Mouse (Mus musculus) lung, postnatal 0 days (tissue): ENCODE measurements around the gene Fhl2. TPM values are rescaled to one million over a fixed set of nuclear protein-coding genes. Genes with fewer than 3 reads are reported as not detected.

Source experiments
- ATAC-seq: fragments of 200-750 bp; cut with Nextera tagmentation; 2 replicates; pipeline ENCODE4 v1.8.0; 2017; ENCODE audit warnings: moderate library complexity
- DNase-seq: peaks from one replicate; pipeline ENCODE4 v3.0.0-alpha.2; 2016; ENCODE audit warnings: low spot score
- H3K27ac ChIP-seq: fragments of 300-500 bp; sonication (generic); 2 replicates; pipeline ENCODE4 v1.5.1; 2014; ENCODE audit warnings: antibody characterized with exemption, mild to moderate bottlenecking, low read length, mixed read lengths
- H3K27me3 ChIP-seq: fragments of 300-500 bp; sonication (generic); replicated peaks from 2 replicates; pipeline ENCODE4 v1.6.1; 2014; ENCODE audit warnings: low read length, mixed read lengths; ENCODE audit not compliant: insufficient read depth
- H3K36me3 ChIP-seq: fragments of 300-500 bp; sonication (generic); 2 replicates; pipeline ENCODE4 v1.6.1; 2014; ENCODE audit warnings: low read length, mixed read lengths; ENCODE audit not compliant: insufficient read depth
- H3K4me1 ChIP-seq: fragments of 300-500 bp; sonication (generic); 2 replicates; pipeline ENCODE4 v1.6.1; 2014; ENCODE audit warnings: antibody characterized with exemption, low read depth, low read length, mixed read lengths; ENCODE audit not compliant: insufficient read depth
- H3K4me2 ChIP-seq: fragments of 300-500 bp; sonication (generic); replicated peaks from 2 replicates; pipeline ENCODE4 v1.6.1; 2014; ENCODE audit warnings: low read depth, mild to moderate bottlenecking, low read length, moderate library complexity, mixed read lengths
- H3K4me3 ChIP-seq: fragments of 300-500 bp; sonication (generic); 2 replicates; pipeline ENCODE4 v1.5.1; 2014; ENCODE audit warnings: low read depth, low read length
- H3K9ac ChIP-seq: fragments of 300-500 bp; sonication (generic); replicated peaks from 2 replicates; pipeline ENCODE4 v1.6.1; 2014; ENCODE audit warnings: low read depth, mild to moderate bottlenecking
- H3K9me3 ChIP-seq: fragments of 300-500 bp; sonication (generic); 2 replicates; pipeline ENCODE4 v1.6.1; 2016; ENCODE audit warnings: low read length, mixed read lengths
- CTCF ChIP-seq: IDR thresholded peaks from 2 replicates; pipeline ENCODE4 v1.5.1; 2016; ENCODE audit warnings: antibody characterized with exemption, mild to moderate bottlenecking
- EP300 ChIP-seq: IDR thresholded peaks from 2 replicates; pipeline ENCODE4 v1.6.1; 2016; ENCODE audit warnings: antibody characterized with exemption, mild to moderate bottlenecking, control low read depth
- WGBS: fragments of 180-500 bp; shearing (Covaris S2); extraction: QIAGEN DNeasy Blood & Tissue Kit; methylation state at CpG from one replicate; pipeline ENCODE4 v1.1.7; 2014; 5-methylcytosine and 5-hydroxymethylcytosine counted together
- polyA plus RNA-seq: library from polyadenylated mRNA; unstranded; fragments of >200 nt; fragmentation: Nextera tagmentation; extraction: Ambion mirVana; gene quantifications from 2 replicates; pipeline ENCODE4 v1.2.1, GENCODE M21; 2015

Fhl2 gene
- polyA plus RNA-seq, 1 experiment from 2014 or later = 21.0 TPM

DNA sequence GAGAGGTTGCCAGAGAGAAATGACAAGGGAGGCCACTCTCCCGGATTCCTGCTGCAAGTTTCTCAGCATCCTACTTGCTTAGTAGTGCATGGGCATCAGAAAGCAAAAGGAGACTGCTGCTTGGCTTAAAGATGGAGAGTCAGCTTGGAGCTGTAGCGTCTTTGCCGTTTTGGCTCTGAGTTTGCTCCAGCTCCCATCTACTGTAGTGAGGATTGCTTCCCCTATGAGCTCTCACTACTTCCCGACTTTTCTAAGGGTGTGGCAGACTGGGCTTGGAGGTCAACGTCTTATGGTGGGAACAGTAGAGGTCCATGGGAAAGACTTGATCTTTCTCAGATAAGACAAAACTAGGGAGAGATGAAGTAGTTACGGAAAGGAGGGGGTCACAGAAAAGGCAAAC lies 15.9 kb downstream of the Fhl2 start:
- 62% methylated on average over 6 of the region's 6 CpGs for WGBS
- H3K9me3 ChIP-seq = no peaks in the 10 kb centered on the region
- H3K36me3 ChIP-seq = no peaks in the 10 kb centered on the region
- H3K4me3 ChIP-seq = no peak overlapping the region
- no peak overlapping the region for H3K9ac ChIP-seq
- H3K27me3 ChIP-seq = no peaks in the 10 kb centered on the region
- DNase-seq (no peak), ATAC-seq (no peak)
- no peak overlapping the region for H3K4me2 ChIP-seq
- H3K27ac ChIP-seq = no peak overlapping the region
- H3K4me1 ChIP-seq = no peaks in the 10 kb centered on the region
- no peak for TF ChIP-seq EP300
- no peak for TF ChIP-seq CTCF

DNA sequence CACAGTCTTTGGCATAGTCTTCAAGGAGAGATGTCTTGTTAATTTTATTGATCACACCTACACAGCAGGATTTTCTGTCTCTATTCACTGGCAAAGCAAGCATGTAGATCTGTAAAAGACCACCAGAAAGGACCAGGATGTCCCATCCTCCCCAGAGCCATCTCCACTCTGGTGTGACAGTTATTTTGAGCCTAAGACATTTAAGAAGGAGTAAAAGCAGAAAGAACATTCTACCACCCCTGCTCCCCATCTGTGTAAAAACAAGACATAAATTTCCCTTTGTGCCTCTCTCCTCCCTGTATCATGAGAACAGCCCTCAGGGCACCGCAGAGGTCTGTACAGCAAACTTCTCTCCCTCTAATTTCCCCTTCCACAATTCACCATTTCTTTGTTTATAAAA lies 18.0 kb downstream of the Fhl2 start:
- H3K27me3 ChIP-seq = no peaks in the 10 kb centered on the region
- H3K4me2 ChIP-seq = no peak overlapping the region

DNA sequence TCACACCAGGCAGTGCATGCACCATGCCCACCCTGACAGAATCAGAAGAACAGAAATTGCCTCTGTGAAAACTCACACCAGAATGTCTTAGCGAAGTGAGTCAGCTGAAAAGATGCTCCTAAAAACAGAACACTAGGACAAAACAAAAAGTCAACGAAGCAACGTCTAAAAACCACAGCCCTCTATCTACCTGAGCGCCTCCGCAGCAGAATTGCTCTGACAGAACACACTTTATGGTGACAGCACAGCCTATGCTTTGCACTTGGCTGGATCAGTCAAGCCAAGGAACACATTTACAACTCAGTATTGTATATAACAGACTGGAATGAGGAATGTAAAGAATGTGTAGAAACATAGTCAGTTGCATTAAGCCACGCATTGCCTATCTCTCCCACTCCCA lies 18.4 kb downstream of the Fhl2 start:
- H3K9ac ChIP-seq = no peak overlapping the region
- H3K4me3 ChIP-seq = no peak overlapping the region
- no peaks in the 10 kb centered on the region for H3K9me3 ChIP-seq
- WGBS = 64% methylated on average over 6 of the region's 6 CpGs
- no peaks in the 10 kb centered on the region for H3K27me3 ChIP-seq
- no peak for TF ChIP-seq EP300
- TF ChIP-seq CTCF = no peak
- no peaks in the 10 kb centered on the region for H3K36me3 ChIP-seq
- DNase-seq = no peak
- H3K4me2 ChIP-seq = no peak overlapping the region
- H3K4me1 ChIP-seq = no peaks in the 10 kb centered on the region
- no peak overlapping the region for H3K27ac ChIP-seq
- no peak for ATAC-seq

More for the DNA sequence above, 18.0 kb downstream of the Fhl2 start:
- no peak overlapping the region for H3K9ac ChIP-seq
- H3K27ac ChIP-seq = no peak overlapping the region
- H3K4me3 ChIP-seq = no peak overlapping the region
- ATAC-seq = no peak
- TF ChIP-seq CTCF = no peak
- TF ChIP-seq EP300 = no peak
- WGBS = 64% methylated on average over 1 of the region's 1 CpGs
- H3K4me1 ChIP-seq = no peaks in the 10 kb centered on the region
- H3K9me3 ChIP-seq = no peaks in the 10 kb centered on the region
- no peak for DNase-seq
- no peaks in the 10 kb centered on the region for H3K36me3 ChIP-seq

DNA sequence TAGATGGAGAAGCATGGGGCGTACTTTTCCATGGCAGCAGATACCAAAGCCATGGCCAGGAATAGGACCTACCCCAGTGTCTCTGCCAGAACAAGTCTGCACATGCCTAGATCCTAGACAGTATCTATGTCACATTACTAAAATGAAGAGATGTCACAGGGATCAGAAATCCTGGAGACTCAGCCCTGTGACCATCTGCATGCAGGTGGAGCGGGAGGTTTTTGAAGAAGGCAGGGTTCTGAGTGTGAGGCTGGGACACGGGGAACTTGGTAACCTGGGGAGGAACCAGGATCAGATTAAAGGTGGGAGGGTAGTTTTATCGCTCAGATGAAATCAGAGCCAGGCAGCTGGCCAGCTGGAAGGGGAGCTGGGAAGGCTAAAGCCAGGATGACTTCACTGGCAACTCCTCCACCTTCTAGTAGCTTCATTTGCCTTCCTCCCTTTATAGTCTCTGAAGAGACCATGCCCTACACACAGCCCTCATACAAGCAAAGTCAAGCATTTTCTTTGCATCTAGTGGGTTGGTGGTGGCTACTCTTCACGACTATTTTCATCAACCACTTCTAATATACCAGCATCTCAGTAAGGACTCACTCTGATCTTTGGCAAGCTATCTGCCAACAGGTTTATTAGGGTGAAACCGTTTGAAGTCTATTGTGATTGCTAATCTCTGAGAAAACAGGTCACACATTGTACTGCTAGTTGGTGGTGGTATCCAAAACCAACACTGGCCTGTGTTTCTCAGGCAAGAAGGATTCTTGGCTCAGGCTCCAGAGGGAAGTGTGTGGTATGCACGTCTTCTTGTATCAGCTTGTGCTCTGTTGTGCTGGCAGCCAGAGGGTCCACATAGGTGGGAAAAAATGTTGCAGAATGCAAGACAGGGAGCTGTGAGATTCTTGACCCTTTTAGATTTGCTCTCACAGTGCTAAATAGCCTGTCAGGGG lies 23.2 kb downstream of the Fhl2 start:
- DNase-seq (no peak), ATAC-seq (no peak)
- no peaks in the 10 kb centered on the region for H3K27me3 ChIP-seq
- no peak overlapping the region for H3K27ac ChIP-seq
- WGBS = 62% methylated on average over 7 of the region's 7 CpGs
- H3K4me1 ChIP-seq = no peaks in the 10 kb centered on the region
- no peak overlapping the region for H3K4me2 ChIP-seq
- H3K9ac ChIP-seq = no peak overlapping the region
- no peak for TF ChIP-seq EP300
- TF ChIP-seq CTCF = no peak
- H3K9me3 ChIP-seq = no peaks in the 10 kb centered on the region
- no peaks in the 10 kb centered on the region for H3K36me3 ChIP-seq
- H3K4me3 ChIP-seq = no peak overlapping the region

DNA sequence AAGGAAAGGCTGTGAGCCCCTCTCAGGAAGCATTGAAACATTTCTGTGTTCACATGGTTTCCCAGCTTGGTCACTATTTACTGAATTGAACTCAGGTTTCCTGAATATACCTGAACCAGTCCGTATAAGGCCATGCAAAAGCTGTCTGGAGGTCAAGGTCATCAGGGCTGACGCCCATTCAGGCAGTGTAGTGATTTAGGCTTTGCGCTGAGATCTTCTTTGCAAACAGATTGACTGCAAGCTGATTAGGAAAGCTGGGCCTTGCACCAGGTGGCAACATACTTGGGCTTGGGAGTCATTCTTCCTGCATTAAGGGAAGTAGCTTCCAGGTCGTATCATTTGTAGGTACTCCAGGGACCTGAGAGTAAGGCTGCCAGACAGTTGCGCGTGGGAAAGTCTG lies 25.0 kb downstream of the Fhl2 start:
- H3K4me1 ChIP-seq = no peaks in the 10 kb centered on the region
- H3K27me3 ChIP-seq = no peaks in the 10 kb centered on the region
- H3K4me2 ChIP-seq = no peak overlapping the region
- H3K4me3 ChIP-seq = no peak overlapping the region
- no peak overlapping the region for H3K9ac ChIP-seq
- TF ChIP-seq EP300 (no peak), CTCF (no peak)
- ATAC-seq = no peak
- H3K9me3 ChIP-seq = no peaks in the 10 kb centered on the region
- H3K27ac ChIP-seq = no peak overlapping the region
- no peak for DNase-seq
- H3K36me3 ChIP-seq = no peaks in the 10 kb centered on the region
- 69% methylated on average over 6 of the region's 6 CpGs for WGBS

DNA sequence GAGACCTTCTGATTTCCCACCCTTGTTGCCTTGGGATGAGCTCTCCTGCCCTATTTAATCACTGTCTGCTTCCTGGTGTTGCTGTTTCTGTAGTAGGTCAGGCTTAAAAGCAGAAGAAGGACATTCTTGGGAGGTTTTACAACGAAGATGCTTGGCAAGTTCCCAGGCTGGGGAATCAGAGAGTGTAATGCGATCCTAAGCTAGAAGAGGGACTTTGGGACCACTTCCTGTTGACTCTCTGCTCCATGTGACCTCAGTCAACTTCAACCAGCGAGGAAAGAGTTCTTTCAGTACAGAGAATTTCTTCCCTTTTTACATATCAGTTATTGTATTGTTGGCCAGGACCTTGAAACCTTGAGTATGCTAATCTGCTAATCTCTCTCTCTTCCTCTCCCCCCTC lies 25.7 kb downstream of the Fhl2 start:
- TF ChIP-seq CTCF = no peak

More for the DNA sequence above, 25.7 kb downstream of the Fhl2 start:
- Histone ChIP-seq H3K4me2 (no peak overlapping the region), H3K9me3 (no peaks in the 10 kb centered on the region), H3K27me3 (no peaks in the 10 kb centered on the region), H3K9ac (no peak overlapping the region), H3K36me3 (no peaks in the 10 kb centered on the region), H3K4me3 (no peak overlapping the region), H3K27ac (no peak overlapping the region), H3K4me1 (no peaks in the 10 kb centered on the region)
- DNase-seq = no peak
- no peak for ATAC-seq
- 8% methylated on average over 3 of the region's 3 CpGs for WGBS
